Mouse (Mus musculus) liver, adult 2 months (tissue): ENCODE measurements around the gene Trip12.

Experiments
- CTCF ChIP-seq: fragments of 200-500 bp; IDR thresholded peaks from 2 replicates; pipeline ENCODE4 v1.5.1; 2011; ENCODE audit warnings: low read depth, low read length, control low read depth
- POLR2A ChIP-seq: fragments of 200-500 bp; IDR thresholded peaks from 2 replicates; pipeline ENCODE4 v1.6.1; 2011; ENCODE audit warnings: low read length, control low read depth; ENCODE audit not compliant: insufficient read depth; ENCODE audit errors: extremely low read depth

DNA sequence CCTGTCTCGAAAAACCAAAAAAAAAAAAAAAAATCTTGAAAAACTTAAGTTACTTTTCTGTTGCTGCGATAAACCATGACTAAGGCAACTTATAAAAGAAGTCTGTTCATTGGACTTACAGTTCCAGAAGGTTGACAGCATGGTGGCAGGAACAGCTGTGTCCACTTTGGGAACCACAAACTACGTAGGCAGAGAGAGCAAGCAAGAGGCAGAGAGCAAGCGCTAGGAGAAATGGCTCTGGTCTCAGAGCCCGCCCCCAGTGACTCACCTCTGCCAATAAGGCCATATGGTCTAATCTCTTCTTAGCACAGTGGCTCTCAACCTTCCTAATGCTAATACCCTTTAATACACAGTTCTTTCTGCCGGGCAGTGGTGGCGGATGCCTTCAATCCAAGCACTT is 9.5 kb upstream of the Trip12 start:
- TF ChIP-seq CTCF (no peak), POLR2A (no peak)
